Mouse (Mus musculus): ENCODE results near the gene Slf1. TPM values are rescaled to one million over a fixed set of nuclear protein-coding genes. Genes with fewer than 3 reads are reported as not detected.

Slf1 gene
- total and polyA plus RNA-seq, 2 experiments from 2014 or later = 49.2 to 61.7 TPM

GRCm38 (mm10) chr13:77002628-77003027 lies 132.6 kb downstream of the Slf1 start:
- Histone ChIP-seq H3K9me3 (ENCODE audit: low read length) (no peaks in the 10 kb centered on the region), H3K9ac (no peak overlapping the region), H3K4me3 (ENCODE audit: low read depth, low read length) (no peak overlapping the region), H3K4me1 (ENCODE audit: insufficient read depth) (no peaks in the 10 kb centered on the region), H3K27me3 (ENCODE audit: insufficient read depth, low read length) (no peaks in the 10 kb centered on the region), H3K4me2 (ENCODE audit: low read depth) (no peak overlapping the region), H3K27ac (ENCODE audit: low read depth, low read length) (no peak overlapping the region), H3K36me3 (ENCODE audit: insufficient read depth) (no peaks in the 10 kb centered on the region)
- WGBS = 57% methylated on average over 3 of the region's 3 CpGs
- TF ChIP-seq CTCF (IDR thresholded peaks at IDR 0.05; ENCODE audit: low read depth) = no peak
- ATAC-seq (no peak), DNase-seq (no peak)

Other genes with a start within 250 kb of the Slf1 start
- gene 2210408I21Rik, start 67 bp upstream of the Slf1 start, total RNA-seq (2014; rRNA removed) = 17.5 and 20.2 TPM in 2 replicates
- gene 2210408I21Rik, start 67 bp upstream of the Slf1 start, polyA plus RNA-seq (2015; fragmentation: Nextera tagmentation; extraction: Ambion mirVana) = 9.4 and 12.0 TPM in 2 replicates

Measured in forebrain, postnatal 0 days (tissue).